Mouse (Mus musculus) bone marrow macrophage, adult 2 months (primary cell): ENCODE measurements around the gene Oxsr1.

Experiments
- CTCF ChIP-seq: IDR thresholded peaks from 2 replicates; pipeline ENCODE4 v1.5.1; 2012; ENCODE audit warnings: low read depth, mild to moderate bottlenecking, low read length, moderate library complexity
- POLR2A ChIP-seq: IDR thresholded peaks from 2 replicates; pipeline ENCODE4 v1.6.1; 2012; ENCODE audit warnings: mild to moderate bottlenecking, low read depth, low read length, borderline replicate concordance

DNA sequence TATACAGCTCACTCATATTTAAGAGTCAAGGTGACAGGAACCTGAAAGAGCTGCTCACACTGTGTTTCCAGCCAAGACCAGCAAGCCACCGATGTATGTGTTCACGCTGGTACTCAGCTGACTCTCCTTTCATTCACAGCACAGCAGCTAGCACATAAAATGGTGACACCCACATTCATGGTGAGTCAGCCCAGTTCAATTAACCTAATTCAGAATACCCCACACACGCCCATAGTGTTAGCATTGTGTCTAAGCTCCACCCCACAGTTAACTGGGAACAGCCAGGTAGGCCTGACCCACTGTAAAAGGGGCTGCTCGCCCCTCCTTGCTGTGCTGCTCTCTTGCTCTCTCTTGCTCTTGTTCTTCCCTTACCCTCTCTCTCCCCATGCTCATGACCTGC, 50.7 kb downstream of the Oxsr1 start:
- TF ChIP-seq CTCF (no peak), POLR2A (no peak)
